Mouse (Mus musculus): Measurements from ENCODE around the gene Olfml2a. TPM values are rescaled to one million over a fixed set of nuclear protein-coding genes. Genes with fewer than 3 reads are reported as not detected.

Olfml2a gene
- polyA plus RNA-seq, 1 experiment from 2014 or later, result 4.9 TPM

GRCm38 (mm10) chr2:38992452-38992851 is 60.7 kb downstream of the Olfml2a start:
- Histone ChIP-seq H3K27ac (no peak overlapping the region), H3K36me3 (no peaks in the 10 kb centered on the region), H3K4me1 (0 out of 2 replicates have a peak, but pooled peaks cover 2% of the 10 kb centered on the region), H3K4me2 (replicated peaks) (no peak overlapping the region), H3K9ac (no peak overlapping the region), H3K9me3 (replicated peaks) (no peaks in the 10 kb centered on the region), H3K27me3 (no peaks in the 10 kb centered on the region), H3K4me3 (no peak overlapping the region)
- WGBS, result 59% methylated on average over 4 of the region's 4 CpGs
- no peak for ATAC-seq (ENCODE audit: low FRiP score)

- Histone ChIP-seq H3K4me1 (peaks cover 7% of the 10 kb centered on the region), H3K36me3 (peaks cover 34% of the 10 kb centered on the region), H3K27me3 (no peaks in the 10 kb centered on the region), H3K4me2 (replicated peaks) (peak within 1 kb of the TSS; percentile 43), H3K9ac (peak within 1 kb of the TSS; percentile 40; the same call in 1 of the 2 replicates), H3K27ac (no peak within 1 kb of the TSS), H3K4me3 (peak within 1 kb of the TSS; percentile 27), H3K9me3 (replicated peaks) (no peaks in the 10 kb centered on the region)
- ATAC-seq (ENCODE audit: low FRiP score), result peak; percentile 88
- 15% methylated on average over 33 of the region's 33 CpGs for WGBS
These were observed 65.9 kb downstream of the Olfml2a start, which contains the start of gene Wdr38 for GRCm38 (mm10) chr2:38997386-38998374. Gene Wdr38, plus strand, starts transcription at chr2:38997476.

- H3K36me3 ChIP-seq, result peaks cover 44% of the 10 kb centered on the region
- no peaks in the 10 kb centered on the region for H3K27me3 ChIP-seq
- WGBS, result 64% methylated on average over 4 of the region's 4 CpGs
- H3K27ac ChIP-seq, result no peak overlapping the region
- H3K4me1 ChIP-seq, result peaks cover 22% of the 10 kb centered on the region
- H3K9ac ChIP-seq, result no peak overlapping the region
- H3K4me2 ChIP-seq (replicated peaks), result no peak overlapping the region
- H3K4me3 ChIP-seq, result no peak overlapping the region
- no peak for ATAC-seq (ENCODE audit: low FRiP score)
- H3K9me3 ChIP-seq (replicated peaks), result no peaks in the 10 kb centered on the region
These were observed 67.6 kb downstream of the Olfml2a start for GRCm38 (mm10) chr2:38999381-38999780.

- Histone ChIP-seq H3K36me3 (peaks cover 44% of the 10 kb centered on the region), H3K9ac (no peak overlapping the region), H3K9me3 (replicated peaks) (no peaks in the 10 kb centered on the region), H3K27me3 (no peaks in the 10 kb centered on the region), H3K27ac (no peak overlapping the region), H3K4me3 (no peak overlapping the region), H3K4me2 (replicated peaks) (no peak overlapping the region), H3K4me1 (peaks cover 22% of the 10 kb centered on the region)
- no peak for ATAC-seq (ENCODE audit: low FRiP score)
- WGBS, result 71% methylated on average over 8 of the region's 8 CpGs
These were observed 68.3 kb downstream of the Olfml2a start for GRCm38 (mm10) chr2:38999910-39000586.

GRCm38 (mm10) chr2:39000587-39000919 is 68.8 kb downstream of the Olfml2a start:
- Histone ChIP-seq H3K27me3 (no peaks in the 10 kb centered on the region), H3K36me3 (peaks cover 44% of the 10 kb centered on the region), H3K4me3 (no peak overlapping the region), H3K9me3 (replicated peaks) (no peaks in the 10 kb centered on the region), H3K4me1 (peaks cover 22% of the 10 kb centered on the region), H3K27ac (no peak overlapping the region), H3K4me2 (replicated peaks) (no peak overlapping the region), H3K9ac (no peak overlapping the region)
- WGBS, result 90% methylated on average over 4 of the region's 4 CpGs
- ATAC-seq (ENCODE audit: low FRiP score), result no peak

GRCm38 (mm10) chr2:39001866-39002265 is 70.1 kb downstream of the Olfml2a start:
- no peak for ATAC-seq (ENCODE audit: low FRiP score)
- 87% methylated on average over 3 of the region's 3 CpGs for WGBS
- no peaks in the 10 kb centered on the region for H3K27me3 ChIP-seq
- H3K9ac ChIP-seq, result no peak overlapping the region
- H3K9me3 ChIP-seq (replicated peaks), result no peaks in the 10 kb centered on the region
- H3K4me3 ChIP-seq, result no peak overlapping the region
- peaks cover 33% of the 10 kb centered on the region for H3K4me1 ChIP-seq
- H3K4me2 ChIP-seq (replicated peaks), result no peak overlapping the region
- no peak overlapping the region for H3K27ac ChIP-seq
- peaks cover 44% of the 10 kb centered on the region for H3K36me3 ChIP-seq

- H3K27ac ChIP-seq, result no peak overlapping the region
- H3K4me3 ChIP-seq, result peak overlapping the region; percentile 76
- peak overlapping the region; percentile 81 for H3K4me2 ChIP-seq (replicated peaks)
- peak overlapping the region; percentile 94 for H3K9ac ChIP-seq
- 54% methylated on average over 8 of the region's 8 CpGs for WGBS
- peaks cover 36% of the 10 kb centered on the region for H3K4me1 ChIP-seq
- no peaks in the 10 kb centered on the region for H3K27me3 ChIP-seq
- no peaks in the 10 kb centered on the region for H3K9me3 ChIP-seq (replicated peaks)
- peaks cover 44% of the 10 kb centered on the region for H3K36me3 ChIP-seq
- no peak for ATAC-seq (ENCODE audit: low FRiP score)
These were observed 71.3 kb downstream of the Olfml2a start for GRCm38 (mm10) chr2:39003106-39003505.

GRCm38 (mm10) chr2:39003512-39003911 is 71.7 kb downstream of the Olfml2a start:
- peak overlapping the region; percentile 76 for H3K4me3 ChIP-seq

GRCm38 (mm10) chr2:39004372-39004771 is 72.6 kb downstream of the Olfml2a start:
- peak overlapping the region; percentile 76 for H3K4me3 ChIP-seq
- peak overlapping the region; percentile 91; the same call in 1 of the 2 replicates for H3K27ac ChIP-seq
- H3K4me2 ChIP-seq (replicated peaks), result peak overlapping the region; percentile 81
- peaks cover 43% of the 10 kb centered on the region for H3K36me3 ChIP-seq
- WGBS, result 2% methylated on average over 11 of the region's 11 CpGs
- H3K9ac ChIP-seq, result peak overlapping the region; percentile 94
- H3K27me3 ChIP-seq, result no peaks in the 10 kb centered on the region
- H3K9me3 ChIP-seq (replicated peaks), result no peaks in the 10 kb centered on the region
- ATAC-seq (ENCODE audit: low FRiP score), result 0 out of 2 replicates have a peak, but pooled peaks have one; percentile 4
- H3K4me1 ChIP-seq, result peaks cover 42% of the 10 kb centered on the region

More at GRCm38 (mm10) chr2:39003512-39003911, 71.7 kb downstream of the Olfml2a start:
- Histone ChIP-seq H3K9ac (peak overlapping the region; percentile 94), H3K4me2 (replicated peaks) (peak overlapping the region; percentile 81), H3K4me1 (peaks cover 34% of the 10 kb centered on the region), H3K9me3 (replicated peaks) (no peaks in the 10 kb centered on the region), H3K27ac (no peak overlapping the region), H3K36me3 (peaks cover 44% of the 10 kb centered on the region), H3K27me3 (no peaks in the 10 kb centered on the region)
- ATAC-seq (ENCODE audit: low FRiP score), result no peak
- WGBS, result 71% methylated on average over 5 of the region's 5 CpGs

GRCm38 (mm10) chr2:39004880-39005435 is 73.2 kb downstream of the Olfml2a start, which contains the start of gene Arpc5l:
Gene Arpc5l, plus strand, starts transcription at chr2:39005348.
- H3K9me3 ChIP-seq (replicated peaks), result no peaks in the 10 kb centered on the region
- H3K4me1 ChIP-seq, result peaks cover 47% of the 10 kb centered on the region
- peaks cover 37% of the 10 kb centered on the region for H3K36me3 ChIP-seq
- no peaks in the 10 kb centered on the region for H3K27me3 ChIP-seq
- peak within 1 kb of the TSS; percentile 81 for H3K4me2 ChIP-seq (replicated peaks)
- peak within 1 kb of the TSS; percentile 76 for H3K4me3 ChIP-seq
- peak within 1 kb of the TSS; percentile 91 for H3K27ac ChIP-seq
- WGBS, result under 1% methylated on average over 58 of the region's 58 CpGs
- H3K9ac ChIP-seq, result peak within 1 kb of the TSS; percentile 94
- ATAC-seq (ENCODE audit: low FRiP score), result peak; percentile 88

- 13% methylated on average over 15 of the region's 15 CpGs for WGBS
- Histone ChIP-seq H3K4me1 (peaks cover 49% of the 10 kb centered on the region), H3K9ac (peak within 1 kb of the TSS; percentile 94), H3K27ac (peak within 1 kb of the TSS; percentile 91), H3K27me3 (no peaks in the 10 kb centered on the region), H3K36me3 (peaks cover 31% of the 10 kb centered on the region), H3K4me3 (peak within 1 kb of the TSS; percentile 76), H3K4me2 (replicated peaks) (peak within 1 kb of the TSS; percentile 81), H3K9me3 (replicated peaks) (no peaks in the 10 kb centered on the region)
- ATAC-seq (ENCODE audit: low FRiP score), result no peak
These were observed 73.8 kb downstream of the Olfml2a start, which contains the start of gene Rpl35 for GRCm38 (mm10) chr2:39005574-39006079. Gene Rpl35, minus strand, starts transcription at chr2:39005624.

All from hindbrain, embryonic 12.5 days (tissue).